Mouse (Mus musculus): ENCODE results near the gene Taf9b. TPM values are rescaled to one million over a fixed set of nuclear protein-coding genes. Genes with fewer than 3 reads are reported as not detected.
A peak's percentile ranks its signal among the peaks of the same experiment; 100 is the strongest.

The Taf9b gene
- polyA plus RNA-seq, 1 experiment from 2014 or later = 10.9 TPM

GRCm38 (mm10) chrX:106185706-106186105, 35.3 kb downstream of the Taf9b start:
- Histone ChIP-seq H3K9ac (no peak overlapping the region), H3K4me3 (replicated peaks) (no peak overlapping the region), H3K36me3 (no peaks in the 10 kb centered on the region), H3K4me2 (no peak overlapping the region), H3K9me3 (no peaks in the 10 kb centered on the region), H3K4me1 (no peaks in the 10 kb centered on the region), H3K27me3 (replicated peaks) (no peaks in the 10 kb centered on the region), H3K27ac (peak overlapping the region; percentile 86)
- WGBS = 19% methylated on average over 5 of the region's 5 CpGs
- no peak for ATAC-seq (ENCODE audit: insufficient read depth, low FRiP score, low read depth)

DNA sequence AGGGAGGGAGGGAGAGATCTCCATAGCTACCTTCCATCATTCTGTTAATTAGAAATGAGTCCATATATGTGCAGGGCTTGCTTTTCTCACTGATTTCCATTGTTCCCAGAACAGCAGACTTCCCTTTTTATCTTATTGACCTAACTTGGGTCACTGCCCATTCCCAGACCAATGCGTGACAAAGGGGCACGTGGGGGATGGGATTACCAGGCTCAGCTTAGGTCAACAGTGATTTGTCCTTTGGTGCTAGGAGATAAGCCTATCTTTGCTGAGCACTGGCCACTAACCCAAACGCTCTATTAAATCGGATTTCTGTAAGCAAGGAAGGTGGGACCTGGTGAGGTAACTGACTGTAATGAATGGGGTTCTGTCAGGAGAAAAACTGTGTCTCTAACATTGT, 36.7 kb downstream of the Taf9b start:
- Histone ChIP-seq H3K4me1 (no peaks in the 10 kb centered on the region), H3K4me2 (no peak overlapping the region), H3K9ac (no peak overlapping the region), H3K9me3 (no peaks in the 10 kb centered on the region), H3K27me3 (replicated peaks) (no peaks in the 10 kb centered on the region), H3K27ac (no peak overlapping the region), H3K4me3 (replicated peaks) (no peak overlapping the region), H3K36me3 (no peaks in the 10 kb centered on the region)
- 43% methylated on average over 4 of the region's 4 CpGs for WGBS
- no peak for ATAC-seq (ENCODE audit: insufficient read depth, low FRiP score, low read depth)

- H3K4me3 ChIP-seq (replicated peaks) = no peak overlapping the region
- no peaks in the 10 kb centered on the region for H3K9me3 ChIP-seq
- no peak overlapping the region for H3K4me2 ChIP-seq
- no peaks in the 10 kb centered on the region for H3K4me1 ChIP-seq
- WGBS = 57% methylated on average over 9 of the region's 9 CpGs
- H3K9ac ChIP-seq = no peak overlapping the region
- H3K27me3 ChIP-seq (replicated peaks) = no peaks in the 10 kb centered on the region
- no peak for ATAC-seq (ENCODE audit: insufficient read depth, low FRiP score, low read depth)
- H3K27ac ChIP-seq = no peak overlapping the region
- no peaks in the 10 kb centered on the region for H3K36me3 ChIP-seq
Measured at GRCm38 (mm10) chrX:106176331-106176730, 44.6 kb downstream of the Taf9b start.

GRCm38 (mm10) chrX:106171853-106172154, 49.2 kb downstream of the Taf9b start:
- ATAC-seq (ENCODE audit: insufficient read depth, low FRiP score, low read depth) = no peak
- peak overlapping the region; percentile 31 for H3K4me3 ChIP-seq (replicated peaks)

GRCm38 (mm10) chrX:106171106-106171852, 49.7 kb downstream of the Taf9b start:
- H3K4me3 ChIP-seq (replicated peaks) = peak overlapping the region; percentile 31
- no peaks in the 10 kb centered on the region for H3K27me3 ChIP-seq (replicated peaks)
- WGBS = 27% methylated on average over 18 of the region's 18 CpGs
- no peaks in the 10 kb centered on the region for H3K9me3 ChIP-seq
- peak; percentile 70; the same call in 1 of the 2 replicates for ATAC-seq (ENCODE audit: insufficient read depth, low FRiP score, low read depth)
- H3K4me1 ChIP-seq = no peaks in the 10 kb centered on the region
- H3K4me2 ChIP-seq = peak overlapping the region; percentile 48
- H3K27ac ChIP-seq = no peak overlapping the region
- H3K9ac ChIP-seq = no peak overlapping the region
- H3K36me3 ChIP-seq = no peaks in the 10 kb centered on the region

More at GRCm38 (mm10) chrX:106171853-106172154, 49.2 kb downstream of the Taf9b start:
- H3K27ac ChIP-seq = no peak overlapping the region
- no peak overlapping the region for H3K9ac ChIP-seq
- no peaks in the 10 kb centered on the region for H3K4me1 ChIP-seq
- WGBS = 52% methylated on average over 5 of the region's 6 CpGs
- H3K4me2 ChIP-seq = peak overlapping the region; percentile 48
- no peaks in the 10 kb centered on the region for H3K9me3 ChIP-seq
- no peaks in the 10 kb centered on the region for H3K36me3 ChIP-seq
- H3K27me3 ChIP-seq (replicated peaks) = no peaks in the 10 kb centered on the region

- no peaks in the 10 kb centered on the region for H3K9me3 ChIP-seq
- ATAC-seq (ENCODE audit: insufficient read depth, low FRiP score, low read depth) = no peak
- WGBS = 73% methylated on average over 1 of the region's 1 CpGs
- H3K27me3 ChIP-seq (replicated peaks) = no peaks in the 10 kb centered on the region
- H3K9ac ChIP-seq = no peak overlapping the region
- H3K36me3 ChIP-seq = no peaks in the 10 kb centered on the region
- H3K4me1 ChIP-seq = no peaks in the 10 kb centered on the region
- H3K27ac ChIP-seq = no peak overlapping the region
- no peak overlapping the region for H3K4me2 ChIP-seq
- no peak overlapping the region for H3K4me3 ChIP-seq (replicated peaks)
Measured at GRCm38 (mm10) chrX:106165089-106165488, 55.9 kb downstream of the Taf9b start.

DNA sequence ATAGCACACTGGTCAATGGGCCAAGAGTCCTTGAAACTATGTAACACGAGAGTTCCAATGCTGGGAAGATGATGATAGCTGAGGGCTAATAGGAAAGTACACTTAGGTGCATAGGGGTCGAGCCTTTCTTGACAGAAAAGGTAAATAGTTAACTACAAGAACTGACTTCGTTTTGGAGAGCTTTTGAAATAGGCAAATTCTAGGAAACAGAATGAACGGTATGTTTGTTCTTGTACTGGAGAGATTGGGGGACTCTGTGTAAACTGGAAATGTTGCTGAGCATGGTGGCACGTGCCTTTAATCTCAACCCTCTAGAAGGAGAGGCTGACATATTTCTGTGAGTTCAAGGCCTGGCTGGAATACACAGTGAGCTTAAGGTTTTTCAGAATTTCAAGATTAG, 56.4 kb downstream of the Taf9b start:
- H3K4me2 ChIP-seq = no peak overlapping the region
- H3K4me1 ChIP-seq = no peaks in the 10 kb centered on the region
- 45% methylated on average over 5 of the region's 5 CpGs for WGBS
- no peaks in the 10 kb centered on the region for H3K36me3 ChIP-seq
- no peak overlapping the region for H3K27ac ChIP-seq
- H3K9ac ChIP-seq = no peak overlapping the region
- H3K27me3 ChIP-seq (replicated peaks) = no peaks in the 10 kb centered on the region
- H3K4me3 ChIP-seq (replicated peaks) = no peak overlapping the region
- no peak for ATAC-seq (ENCODE audit: insufficient read depth, low FRiP score, low read depth)
- no peaks in the 10 kb centered on the region for H3K9me3 ChIP-seq

DNA sequence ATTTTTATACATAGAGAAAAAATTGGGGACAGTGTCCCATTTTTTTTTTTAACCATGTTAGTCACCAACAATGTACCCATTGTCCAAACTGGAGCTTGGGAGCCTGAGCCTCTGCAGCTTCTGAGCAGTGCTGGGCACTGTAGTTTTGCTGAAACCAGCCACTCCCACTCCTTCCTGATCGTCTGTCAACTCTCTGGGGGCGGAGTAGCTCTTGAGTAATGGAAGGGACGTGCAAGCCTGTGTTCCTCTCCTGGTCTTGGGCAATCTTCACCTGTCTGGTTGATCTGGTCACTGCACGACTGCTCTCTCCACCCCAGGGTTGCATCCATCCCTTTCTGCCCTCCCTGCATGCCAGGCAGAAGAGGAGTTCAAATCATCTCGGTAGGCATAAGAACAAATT, 57.0 kb downstream of the Taf9b start:
- no peaks in the 10 kb centered on the region for H3K4me1 ChIP-seq
- no peak overlapping the region for H3K27ac ChIP-seq
- no peak overlapping the region for H3K4me3 ChIP-seq (replicated peaks)
- WGBS = 52% methylated on average over 5 of the region's 5 CpGs
- H3K9me3 ChIP-seq = no peaks in the 10 kb centered on the region
- no peak overlapping the region for H3K4me2 ChIP-seq
- no peaks in the 10 kb centered on the region for H3K36me3 ChIP-seq
- ATAC-seq (ENCODE audit: insufficient read depth, low FRiP score, low read depth) = peak; percentile 50; the same call in 1 of the 2 replicates
- H3K27me3 ChIP-seq (replicated peaks) = no peaks in the 10 kb centered on the region
- no peak overlapping the region for H3K9ac ChIP-seq

Other genes with a start within 250 kb of the Taf9b start
- 74.3 and 79.6 TPM in 2 replicates for gene Magt1, start 209.3 kb downstream of the Taf9b start, polyA plus RNA-seq (2015; fragmentation: Nextera tagmentation; extraction: Ambion mirVana)
- 412 and 422 TPM in 2 replicates for gene Cox7b, start 205.5 kb downstream of the Taf9b start, polyA plus RNA-seq (2015; fragmentation: Nextera tagmentation; extraction: Ambion mirVana)
- 22.5 and 24.8 TPM in 2 replicates for gene Atp7a, start 193.9 kb downstream of the Taf9b start, polyA plus RNA-seq (2015; fragmentation: Nextera tagmentation; extraction: Ambion mirVana)
- 1.0 and 1.1 TPM in 2 replicates for gene Tlr13, start 78.0 kb downstream of the Taf9b start, polyA plus RNA-seq (2015; fragmentation: Nextera tagmentation; extraction: Ambion mirVana)
- 290 and 352 TPM in 2 replicates for gene Pgk1, start 34.1 kb downstream of the Taf9b start, polyA plus RNA-seq (2015; fragmentation: Nextera tagmentation; extraction: Ambion mirVana)
- not detected in 2 replicates for gene Fnd3c2, start 34.2 kb upstream of the Taf9b start, polyA plus RNA-seq (2015; fragmentation: Nextera tagmentation; extraction: Ambion mirVana)

Measured in stomach, embryonic 15.5 days (tissue).